Mouse (Mus musculus) activated CD4-positive, CD25-positive, alpha-beta regulatory T cell, adult 9 weeks (primary cell): ENCODE measurements around the gene Acta2. TPM values are rescaled to one million over a fixed set of nuclear protein-coding genes. Genes with fewer than 3 reads are reported as not detected.

ENCODE experiments used
- polyA plus RNA-seq: library from polyadenylated mRNA; unstranded; fragments of 100-300 nt; shearing (Covaris generic); gene quantifications from one replicate; pipeline ENCODE4 v1.2.1, GENCODE M21; 2017

Gene Acta2
- polyA plus RNA-seq = not detected

GRCm38 (mm10) chr19:34254880-34255681 is at the start of gene Acta2:
Gene Acta2 (minus strand): TSS chr19:34255590.

DNA sequence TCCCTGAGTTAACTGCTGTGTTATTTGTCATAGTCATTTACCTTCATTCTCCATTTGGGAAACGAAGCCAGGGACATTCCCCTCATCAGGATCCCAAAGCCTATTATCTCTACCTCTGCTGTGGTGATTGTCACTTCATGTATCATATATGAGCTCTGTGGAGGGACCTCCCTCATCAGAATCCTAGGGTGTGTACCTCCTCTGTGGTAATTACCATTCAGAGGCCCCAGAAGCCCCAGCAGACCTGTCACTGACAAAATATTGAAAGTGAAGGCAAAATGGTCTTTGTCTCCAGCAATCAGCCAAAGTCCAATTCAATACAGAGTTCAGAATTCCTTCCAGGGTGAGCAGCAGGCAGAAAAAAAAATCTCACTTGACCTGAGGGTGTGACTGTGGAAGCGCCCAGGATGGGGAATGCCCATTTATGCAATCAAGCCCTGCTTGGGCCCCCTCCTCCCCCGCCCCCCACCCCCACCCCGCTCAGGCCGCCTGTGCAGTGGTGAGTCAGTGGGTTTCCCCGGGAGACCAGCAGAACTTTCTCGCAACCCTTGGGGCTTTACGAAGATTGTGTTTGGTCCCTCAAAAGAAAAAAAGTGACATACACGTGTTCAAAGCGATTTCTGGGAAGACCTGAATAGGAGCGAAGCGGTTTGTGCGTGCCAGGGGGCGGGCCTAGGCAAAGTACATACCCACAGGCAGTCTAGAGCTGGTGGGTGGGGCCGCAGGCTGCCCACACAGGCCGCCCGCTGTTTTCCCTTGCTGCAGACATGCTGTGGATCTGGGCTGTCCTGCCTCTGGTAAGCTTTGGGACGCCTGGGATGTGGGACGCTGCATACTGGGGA is 34.8 kb upstream of the Acta2 start, which contains the start of gene Fas:
TSS of gene Fas (plus strand) at position 719 of the 842 bp plus-strand sequence.

GRCm38 (mm10) chr19:34192008-34192963 is 63.1 kb downstream of the Acta2 start, which contains the start of gene Stambpl1:
Gene Stambpl1 (plus strand): TSS chr19:34192229.

Other genes starting within 250 kb of the Acta2 start
- not detected for gene Lipk, start 247.3 kb downstream of the Acta2 start, polyA plus RNA-seq
- not detected for gene Lipn, start 188.2 kb downstream of the Acta2 start, polyA plus RNA-seq
- not detected for gene Lipm, start 154.7 kb downstream of the Acta2 start, polyA plus RNA-seq
- 0.17 TPM for gene Ankrd22, start 89.5 kb downstream of the Acta2 start, polyA plus RNA-seq
- gene Stambpl1, start 63.4 kb downstream of the Acta2 start, polyA plus RNA-seq = 106 TPM
- gene Fas, start 35.1 kb upstream of the Acta2 start, polyA plus RNA-seq = 128 TPM
- gene Ch25h, start 219.6 kb upstream of the Acta2 start, polyA plus RNA-seq = not detected